Mouse (Mus musculus): ENCODE measurements at regions not wholly inside any gene's neighbourhood (a gene's known extent, or its start where the extent isn't known, plus 50 kb on each side); places are given as distances from the start of the nearest gene placed in this dataset.

DNA sequence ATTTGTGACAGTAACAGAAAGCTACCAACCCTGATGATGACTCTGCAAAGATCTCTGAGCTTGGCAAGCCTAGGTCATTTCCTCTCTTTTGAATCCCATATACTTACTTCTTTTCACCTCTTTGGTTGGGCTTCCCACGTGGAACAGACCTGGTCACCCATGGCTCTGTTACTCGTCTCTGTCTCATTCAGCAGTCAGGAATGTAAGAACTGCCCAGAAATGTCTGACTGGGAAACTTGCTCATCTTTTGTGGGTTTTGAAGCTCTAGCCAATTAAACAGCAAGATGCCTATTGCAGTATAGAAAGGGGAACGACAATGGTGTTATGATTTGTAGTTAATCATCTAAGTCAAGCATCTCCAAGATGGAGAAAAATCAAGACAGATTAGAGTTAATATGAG lies 136.2 kb upstream of the Tgfbr2 start:
- TF ChIP-seq CTCF (IDR thresholded peaks at IDR 0.05; ENCODE audit: borderline replicate concordance, insufficient read depth, low read depth, low read length) = no peak
- no peak for TF ChIP-seq POLR2A (IDR thresholded peaks at IDR 0.05; ENCODE audit: borderline replicate concordance, insufficient read depth, low read length)
